Mouse (Mus musculus): ENCODE data around the gene Rnf141.

Rnf141 gene

DNA sequence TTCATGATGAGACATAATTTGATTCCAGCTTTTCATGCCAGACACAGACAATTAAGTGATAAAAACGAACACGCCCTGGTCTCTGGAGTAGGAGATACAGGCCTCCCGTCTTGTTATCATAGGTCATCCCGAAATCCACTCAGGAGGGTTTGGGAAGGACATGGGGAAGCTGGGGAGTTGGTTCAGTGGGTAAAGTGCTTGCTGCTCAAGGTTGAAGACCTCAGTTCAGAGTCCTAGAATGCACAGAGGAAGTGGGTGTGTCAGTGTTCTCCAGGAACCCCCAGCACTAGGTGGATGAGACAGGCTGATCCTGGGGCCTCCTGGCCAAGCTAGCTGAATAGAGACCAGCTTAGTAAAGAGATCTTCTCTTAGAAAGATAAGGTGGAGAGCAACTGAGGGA is 73.3 kb downstream of the Rnf141 start:
- no peak for DNase-seq (ENCODE audit: extremely low read depth, insufficient read length, low spot score)

DNA sequence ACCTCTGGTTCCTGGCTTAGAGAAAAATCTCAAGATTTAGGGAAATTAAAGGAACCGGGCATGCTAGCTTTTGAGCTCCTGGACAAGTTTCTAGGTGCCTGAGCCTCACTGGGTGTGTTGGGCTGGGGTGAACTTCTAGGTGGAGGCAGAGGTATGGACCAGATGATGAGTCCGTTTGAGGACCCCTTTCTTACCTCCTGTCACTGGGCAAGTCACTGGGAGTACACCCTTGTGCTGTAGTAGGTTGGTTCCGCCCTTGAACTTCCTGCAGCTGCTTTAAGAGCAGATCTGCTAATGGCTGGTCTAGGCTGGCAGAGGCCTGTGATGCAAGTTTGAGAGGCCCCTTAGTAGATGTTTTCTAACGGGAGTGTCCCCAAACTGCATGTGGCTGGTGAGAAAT is 75.2 kb downstream of the Rnf141 start:
- DNase-seq (ENCODE audit: extremely low read depth, insufficient read length, low spot score): no peak

DNA sequence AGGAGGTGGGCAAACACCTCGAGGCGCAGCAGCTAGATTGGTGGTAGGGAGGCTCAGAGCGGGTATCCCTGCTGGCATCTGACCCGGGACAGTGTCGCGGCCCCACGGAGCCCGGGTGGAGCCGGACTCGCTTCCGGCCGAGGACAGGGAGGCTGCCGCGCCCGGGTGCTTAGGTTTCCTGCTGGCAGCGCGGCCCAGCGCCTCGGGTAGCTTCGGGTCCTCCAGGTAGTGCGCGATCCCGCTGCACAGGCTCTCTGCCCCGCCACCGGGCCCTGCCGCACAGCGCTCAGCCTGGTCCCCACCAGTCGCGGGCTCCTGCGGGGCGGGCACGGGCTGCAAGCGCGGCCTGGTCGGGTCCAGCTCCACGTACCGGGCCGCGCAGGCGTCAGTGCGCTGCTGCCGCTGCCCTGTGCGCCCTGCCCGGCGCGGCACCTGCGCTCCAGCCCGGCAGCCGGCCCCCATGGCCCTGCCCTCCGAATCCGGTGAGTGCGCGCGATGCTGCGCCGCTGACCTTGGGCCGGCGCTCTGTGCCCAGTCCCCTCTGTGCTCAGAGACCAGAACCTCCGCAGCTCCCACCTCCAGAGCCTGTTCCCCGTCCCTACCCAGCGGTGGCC is 75.7 kb downstream of the Rnf141 start:
- peak; percentile 75 for DNase-seq (ENCODE audit: extremely low read depth, insufficient read length, low spot score)

DNA sequence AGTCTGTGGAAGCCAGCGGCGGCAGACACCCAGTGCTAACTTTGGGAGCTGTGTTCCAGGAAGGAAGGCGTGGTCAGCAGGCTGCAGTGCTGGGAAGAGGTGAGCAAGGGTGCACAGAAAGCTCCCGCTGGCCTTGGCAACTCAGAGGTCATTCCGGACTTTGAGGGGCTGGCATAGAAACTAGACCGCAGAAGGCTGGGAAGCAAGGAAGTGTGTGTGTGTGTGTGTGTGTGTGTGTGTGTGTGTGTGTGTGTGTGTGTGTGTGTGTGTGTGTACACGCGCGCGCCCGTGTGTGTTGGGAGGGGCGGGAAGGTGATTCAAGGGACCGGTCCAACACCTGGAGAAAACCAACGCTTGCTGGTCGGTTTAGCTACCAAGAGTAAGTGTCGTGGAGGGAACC is 76.3 kb downstream of the Rnf141 start, which contains the start of gene Ampd3:
Ampd3 (plus strand) TSS at position 206 of the 400 bp plus-strand sequence.
- DNase-seq (ENCODE audit: extremely low read depth, insufficient read length, low spot score): peak; percentile 70

DNA sequence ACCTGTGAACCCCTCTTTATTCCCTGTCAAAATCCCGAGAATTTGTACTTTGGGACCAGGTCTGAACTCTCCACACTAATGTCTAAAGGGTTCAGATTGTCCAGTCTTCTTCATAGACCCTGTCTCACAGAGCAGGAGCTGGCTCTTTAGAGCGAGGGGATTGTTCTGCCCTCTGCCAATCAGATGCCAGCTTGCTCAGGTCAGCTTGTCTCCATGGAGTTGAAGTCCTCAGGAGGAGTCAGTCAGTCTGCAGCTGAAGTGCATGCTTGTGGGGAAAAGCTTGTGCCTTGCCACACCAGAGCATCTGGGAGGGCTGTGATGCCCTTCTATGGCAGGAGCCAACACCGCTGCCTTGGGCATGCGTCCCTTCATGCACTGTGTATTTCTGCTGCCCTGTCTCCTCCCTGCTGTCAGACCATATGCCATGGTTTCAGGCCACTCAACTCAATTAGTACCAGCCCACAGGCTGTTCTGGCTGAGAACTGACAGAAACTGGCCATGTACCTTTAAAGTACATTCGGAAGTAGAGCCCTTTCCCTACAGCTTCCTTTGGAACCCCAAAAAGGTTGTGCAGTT is 81.6 kb downstream of the Rnf141 start:
- no peak for DNase-seq (ENCODE audit: extremely low read depth, insufficient read length, low spot score)

DNA sequence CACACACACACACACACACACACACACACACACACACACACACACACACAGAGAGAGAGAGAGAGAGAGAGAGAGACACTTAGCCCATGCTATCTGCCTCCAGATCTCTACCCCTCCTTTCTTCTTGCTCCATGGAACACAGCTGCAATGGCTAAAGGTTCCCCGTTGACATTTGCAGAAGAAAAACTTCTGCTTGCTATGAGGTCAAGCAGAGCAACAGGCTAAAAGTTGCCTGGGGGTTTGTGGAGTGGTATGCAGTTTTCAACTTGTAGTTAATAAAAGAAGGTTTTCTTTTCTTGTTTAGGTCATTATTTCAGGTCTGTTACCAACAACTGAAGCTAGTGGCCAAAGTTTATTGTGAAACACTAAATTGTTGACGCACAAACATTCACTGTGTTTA is 87.8 kb downstream of the Rnf141 start:
- DNase-seq (ENCODE audit: extremely low read depth, insufficient read length, low spot score): no peak

DNA sequence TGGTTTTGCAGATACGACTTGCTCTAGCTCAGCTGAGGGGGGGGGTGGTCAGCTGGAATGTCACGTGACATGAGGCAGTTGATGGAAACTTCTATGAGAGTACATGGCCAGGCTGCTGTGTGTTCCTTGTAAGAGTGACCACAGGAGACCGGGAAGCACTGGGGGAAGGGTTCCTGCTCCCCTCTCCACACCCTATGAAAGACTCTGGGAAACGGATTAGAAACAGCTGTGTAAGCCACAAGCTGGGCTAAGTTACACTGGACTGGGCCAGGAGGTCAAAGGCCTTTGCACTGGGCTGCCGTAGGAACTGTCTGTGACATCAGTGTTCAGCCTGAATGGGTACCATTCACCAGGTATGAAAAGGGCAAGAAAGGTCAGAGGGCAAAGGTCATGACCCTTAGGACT is 90.3 kb downstream of the Rnf141 start:
- DNase-seq (ENCODE audit: extremely low read depth, insufficient read length, low spot score): peak; percentile 12

DNA sequence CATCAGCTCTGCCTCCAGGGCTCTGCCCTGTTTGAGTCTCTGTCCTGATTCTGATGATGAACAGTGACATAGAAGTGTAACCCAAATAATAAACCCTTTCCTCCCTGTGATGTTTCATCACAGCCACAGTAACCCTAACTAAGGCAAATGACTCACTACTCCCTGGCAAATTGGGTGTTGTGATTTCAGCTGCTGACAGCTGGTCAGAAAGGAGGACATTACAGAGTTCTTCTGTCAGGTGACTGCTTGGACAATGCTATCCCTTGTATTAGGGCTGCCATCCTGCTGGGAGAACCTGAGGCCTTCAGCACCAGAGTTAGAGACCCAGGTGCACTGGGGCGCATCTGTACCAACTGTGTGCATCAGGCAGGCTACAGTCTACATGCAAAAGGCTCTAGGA is 90.9 kb downstream of the Rnf141 start:
- peak; percentile 38 for DNase-seq (ENCODE audit: extremely low read depth, insufficient read length, low spot score)

DNA sequence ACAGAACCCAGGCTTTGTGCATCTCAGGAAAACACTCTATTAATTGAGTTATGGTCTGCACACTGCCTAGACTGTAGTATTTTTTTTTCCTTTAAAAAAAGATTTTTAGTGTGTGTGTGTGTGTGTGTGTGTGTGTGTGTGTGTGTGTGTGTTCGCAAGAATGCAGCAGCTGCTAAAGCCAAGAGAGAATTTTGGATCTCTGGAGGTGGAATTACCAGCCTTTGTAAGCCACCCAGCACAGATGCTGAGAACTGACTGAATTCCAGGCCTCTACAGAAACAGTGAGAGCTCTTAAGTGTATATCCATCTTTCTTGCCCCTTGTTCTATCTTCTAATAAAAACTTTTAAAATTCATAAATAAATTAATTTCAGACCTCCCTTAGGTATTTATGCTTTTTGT is 92.6 kb downstream of the Rnf141 start:
- no peak for DNase-seq (ENCODE audit: extremely low read depth, insufficient read length, low spot score)

DNA sequence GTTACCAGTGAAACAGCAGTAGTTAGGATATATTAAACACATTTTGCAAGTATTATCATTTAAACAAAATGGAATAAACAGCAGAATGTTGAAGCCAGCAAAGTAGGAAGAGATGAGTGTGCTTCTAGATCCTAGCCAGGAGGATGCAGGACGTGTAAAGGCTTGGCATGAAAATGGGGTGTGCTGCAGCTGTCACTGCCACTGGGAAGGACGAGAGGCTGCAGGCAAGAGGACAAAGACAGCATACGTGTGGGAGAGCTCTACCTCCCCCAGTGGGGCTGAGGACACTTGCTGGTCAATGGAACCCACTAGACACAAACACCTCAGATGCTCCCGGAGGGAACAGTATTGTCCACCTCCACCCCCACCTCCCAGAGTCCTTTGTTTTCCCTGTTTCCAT is 93.4 kb downstream of the Rnf141 start:
- DNase-seq (ENCODE audit: extremely low read depth, insufficient read length, low spot score): no peak

All from 3134 (cell line).